Mouse (Mus musculus): ENCODE data around the gene Dgkb. TPM values are rescaled to one million over a fixed set of nuclear protein-coding genes. Genes with fewer than 3 reads are reported as not detected.

The Dgkb gene
- polyA plus RNA-seq, 1 experiment from 2014 or later = 0.78 TPM

DNA sequence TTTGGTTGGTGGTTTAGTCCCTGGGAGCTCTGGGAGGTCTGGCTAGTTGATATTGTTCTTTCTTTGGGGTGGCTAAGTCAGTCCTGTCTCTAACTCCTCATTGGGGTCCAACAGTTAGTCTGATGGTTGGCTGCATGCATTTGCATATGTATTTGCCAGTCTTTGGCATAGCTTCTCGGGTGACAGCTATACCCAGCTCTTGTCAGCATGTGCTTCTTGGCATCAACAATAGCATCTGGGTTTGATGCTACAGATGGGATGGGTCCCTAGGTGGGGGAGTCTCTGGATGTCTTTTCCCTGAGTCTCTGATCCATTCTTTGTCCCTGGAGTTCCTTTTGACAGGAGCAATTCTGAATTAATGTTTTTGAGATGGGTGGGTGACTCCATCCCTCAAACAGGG is 790.6 kb downstream of the Dgkb start:
- no peaks in the 10 kb centered on the region for H3K27me3 ChIP-seq (ENCODE audit: insufficient read depth, low read length)
- DNase-seq (ENCODE audit: low spot score) (no peak), ATAC-seq (replicated peaks; ENCODE audit: low FRiP score, low read depth) (no peak)
- H3K27ac ChIP-seq = no peak overlapping the region
- 64% methylated on average over 1 of the region's 1 CpGs for WGBS
- no peak for TF ChIP-seq CTCF (IDR thresholded peaks at IDR 0.05; ENCODE audit: low read depth)
- no peaks in the 10 kb centered on the region for H3K36me3 ChIP-seq (ENCODE audit: insufficient read depth, low read length)
- no peaks in the 10 kb centered on the region for H3K4me1 ChIP-seq (replicated peaks; ENCODE audit: insufficient read depth, low read length)
- H3K4me2 ChIP-seq (ENCODE audit: low read length) = no peak overlapping the region
- H3K4me3 ChIP-seq (replicated peaks; ENCODE audit: low read depth, low read length) = no peak overlapping the region
- H3K9me3 ChIP-seq (replicated peaks; ENCODE audit: low read length) = no peaks in the 10 kb centered on the region
- H3K9ac ChIP-seq (ENCODE audit: low read depth, low read length) = no peak overlapping the region

DNA sequence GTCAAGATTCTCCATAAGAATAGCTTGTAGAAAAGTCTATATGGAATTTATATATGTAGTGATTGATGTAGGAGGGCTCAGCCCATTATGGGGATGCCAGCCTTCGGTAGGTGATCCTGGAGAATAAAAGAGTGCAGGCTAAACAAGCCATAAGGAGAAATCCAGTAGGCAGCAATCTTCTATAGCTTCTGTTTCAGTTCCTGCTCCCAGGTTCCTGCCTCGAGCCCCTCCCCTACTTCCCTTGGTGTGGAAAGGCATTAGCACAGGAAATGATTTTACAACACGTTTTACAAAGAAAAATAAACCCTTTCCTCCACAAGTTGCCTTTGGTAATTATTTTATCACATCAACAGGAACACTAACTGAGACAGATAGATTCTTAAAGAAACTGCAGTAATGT is 850.7 kb downstream of the Dgkb start:
- no peak overlapping the region for H3K27ac ChIP-seq
- 50% methylated on average over 3 of the region's 3 CpGs for WGBS

More for the DNA sequence above, 850.7 kb downstream of the Dgkb start:
- DNase-seq (ENCODE audit: low spot score) (no peak), ATAC-seq (replicated peaks; ENCODE audit: low FRiP score, low read depth) (no peak)
- Histone ChIP-seq H3K36me3 (ENCODE audit: insufficient read depth, low read length) (no peaks in the 10 kb centered on the region), H3K9ac (ENCODE audit: low read depth, low read length) (no peak overlapping the region), H3K4me2 (ENCODE audit: low read length) (no peak overlapping the region), H3K4me1 (replicated peaks; ENCODE audit: insufficient read depth, low read length) (no peaks in the 10 kb centered on the region), H3K9me3 (replicated peaks; ENCODE audit: low read length) (no peaks in the 10 kb centered on the region), H3K4me3 (replicated peaks; ENCODE audit: low read depth, low read length) (no peak overlapping the region), H3K27me3 (ENCODE audit: insufficient read depth, low read length) (no peaks in the 10 kb centered on the region)
- no peak for TF ChIP-seq CTCF (IDR thresholded peaks at IDR 0.05; ENCODE audit: low read depth)
